Mouse (Mus musculus): Measurements from ENCODE around the gene Rala. TPM values are rescaled to one million over a fixed set of nuclear protein-coding genes. Genes with fewer than 3 reads are reported as not detected.

Rala gene
- polyA plus RNA-seq, 1 experiment, result 39.1 TPM

- no peak for DNase-seq (ENCODE audit: low spot score)
Observed at GRCm38 (mm10) chr13:17884211-17884610, 59.8 kb downstream of the Rala start.

GRCm38 (mm10) chr13:17879061-17879460 is 65.0 kb downstream of the Rala start:
- DNase-seq (ENCODE audit: low spot score), result no peak

GRCm38 (mm10) chr13:17866741-17867140 is 77.3 kb downstream of the Rala start:
- no peak for DNase-seq (ENCODE audit: low spot score)

GRCm38 (mm10) chr13:17860536-17860935 is 83.5 kb downstream of the Rala start:
- DNase-seq (ENCODE audit: low spot score), result no peak

- DNase-seq (ENCODE audit: low spot score), result no peak
Observed at GRCm38 (mm10) chr13:17859365-17860033, 84.5 kb downstream of the Rala start.

GRCm38 (mm10) chr13:17857046-17857445 is 87.0 kb downstream of the Rala start:
- no peak for DNase-seq (ENCODE audit: low spot score)

GRCm38 (mm10) chr13:17855492-17856138 is 88.4 kb downstream of the Rala start:
- DNase-seq (ENCODE audit: low spot score), result no peak

GRCm38 (mm10) chr13:17854755-17855154 is 89.3 kb downstream of the Rala start:
- no peak for DNase-seq (ENCODE audit: low spot score)

- no peak for DNase-seq (ENCODE audit: low spot score)
Observed at GRCm38 (mm10) chr13:17843336-17843735, 100.7 kb downstream of the Rala start.

- DNase-seq (ENCODE audit: low spot score), result no peak
Observed at GRCm38 (mm10) chr13:17842756-17843155, 101.3 kb downstream of the Rala start.

- no peak for DNase-seq (ENCODE audit: low spot score)
Observed at GRCm38 (mm10) chr13:17839137-17839536, 104.9 kb downstream of the Rala start.

- no peak for DNase-seq (ENCODE audit: low spot score)
Observed at GRCm38 (mm10) chr13:17838484-17838851, 105.6 kb downstream of the Rala start.

GRCm38 (mm10) chr13:17837610-17838483 is 106.2 kb downstream of the Rala start:
- DNase-seq (ENCODE audit: low spot score), result no peak

GRCm38 (mm10) chr13:17836808-17837207 is 107.2 kb downstream of the Rala start:
- no peak for DNase-seq (ENCODE audit: low spot score)

GRCm38 (mm10) chr13:17832940-17833339 is 111.1 kb downstream of the Rala start:
- no peak for DNase-seq (ENCODE audit: low spot score)

Other genes with a start within 250 kb of the Rala start
- 14.7 and 16.6 TPM in 2 replicates for gene Mplkip, start 249.0 kb downstream of the Rala start, polyA plus RNA-seq (2012; rRNA removed)
- 3.8 and 6.5 TPM in 2 replicates for gene Sugct, start 248.7 kb downstream of the Rala start, polyA plus RNA-seq (2012; rRNA removed)
- 23.9 and 27.8 TPM in 2 replicates for gene Cdk13, start 139.1 kb downstream of the Rala start, polyA plus RNA-seq (2012; rRNA removed)
- 26.4 and 30.0 TPM in 2 replicates for gene Yae1d1, start 49.1 kb upstream of the Rala start, polyA plus RNA-seq (2012; rRNA removed)

All from urinary bladder, adult 2 months (tissue).